Mouse (Mus musculus): ENCODE measurements around the gene Hoxa11.

GRCm38 (mm10) chr6:52232568-52232965 is 13.0 kb downstream of the Hoxa11 start:
- no peak for TF ChIP-seq POLR2A (IDR thresholded peaks at IDR 0.05; ENCODE audit: insufficient read depth, low read depth, low read length)
- TF ChIP-seq CTCF (IDR thresholded peaks at IDR 0.05; ENCODE audit: insufficient read depth, low read depth, low read length) = no peak

Measured in olfactory bulb, adult 2 months (tissue).